Mouse (Mus musculus) lung, adult 2 months (tissue): ENCODE measurements around the gene Gps1. TPM values are rescaled to one million over a fixed set of nuclear protein-coding genes. Genes with fewer than 3 reads are reported as not detected.
"Not testable (repeated sequence)": the region's sequence is repeated elsewhere in the genome, so short reads cannot be mapped to it uniquely, and the experiment has no call there.

Source experiments
- DNase-seq: peaks from one replicate; pipeline ENCODE4 v3.0.0; 2022
- H3K4me1 ChIP-seq: fragments of 200-500 bp; 2 replicates; pipeline ENCODE4 v1.6.1; 2011; ENCODE audit warnings: low read length; ENCODE audit not compliant: control insufficient read depth, insufficient read depth
- H3K4me3 ChIP-seq: fragments of 200-500 bp; replicated peaks from 2 replicates; pipeline ENCODE3; 2011; ENCODE audit warnings: low read depth, mild to moderate bottlenecking, control low read depth, low read length; ENCODE audit errors: extremely low read depth
- CTCF ChIP-seq: fragments of 200-500 bp; IDR thresholded peaks from 2 replicates; pipeline ENCODE4 v1.5.1; 2011; ENCODE audit warnings: mild to moderate bottlenecking, low read length, control low read depth; ENCODE audit not compliant: insufficient read depth
- POLR2A ChIP-seq: fragments of 200-500 bp; IDR thresholded peaks from 2 replicates; pipeline ENCODE4 v1.6.1; 2011; ENCODE audit warnings: low read depth, mild to moderate bottlenecking, control low read depth, low read length, borderline replicate concordance; ENCODE audit errors: extremely low read depth
- WGBS: fragments of 180-500 bp; shearing (Covaris S2); methylation state at CpG from one replicate; pipeline ENCODE4 v1.1.7; 2018; 5-methylcytosine and 5-hydroxymethylcytosine counted together
- polyA plus RNA-seq: library from polyadenylated mRNA; depleted of rRNA; stranded (reverse); fragments of >200 nt; gene quantifications from 2 replicates; pipeline ENCODE4 v1.2.3, GENCODE M21; 2012; rRNA removed

Gps1 gene
- 116 and 141 TPM in 2 replicates for polyA plus RNA-seq

GRCm38 (mm10) chr11:120784064-120784791, at the start of gene Gps1, which contains the start of gene Rfng:
Gene Gps1 (plus strand): TSS chr11:120784272.
Gene Rfng (minus strand): TSS chr11:120784207.
- DNase-seq = peak; percentile 87
- WGBS = under 1% methylated on average over 96 of the region's 107 CpGs
- H3K4me3 ChIP-seq = peak within 1 kb of the TSS; percentile 85
- H3K4me1 ChIP-seq = peaks cover 11% of the 10 kb centered on the region
- no peak for TF ChIP-seq CTCF
- TF ChIP-seq POLR2A = 0 out of 2 replicates have a peak, but pooled peaks have one; percentile 40

- no peaks in the 10 kb centered on the region; the same call in 1 of the 2 replicates for H3K4me1 ChIP-seq
- no peak for DNase-seq
- TF ChIP-seq POLR2A (no peak), CTCF (no peak)
- 52% methylated on average over 6 of the region's 6 CpGs for WGBS
- no peak overlapping the region for H3K4me3 ChIP-seq
These were observed 47.6 kb upstream of the Gps1 start for GRCm38 (mm10) chr11:120736424-120736823.

- peaks cover 2% of the 10 kb centered on the region; the same call in 1 of the 2 replicates for H3K4me1 ChIP-seq
- H3K4me3 ChIP-seq = no peak overlapping the region
- no peak for DNase-seq
- TF ChIP-seq POLR2A (no peak), CTCF (no peak)
- 66% methylated on average over 5 of the region's 5 CpGs for WGBS
These were observed 43.1 kb upstream of the Gps1 start for GRCm38 (mm10) chr11:120740981-120741380.

GRCm38 (mm10) chr11:120744121-120744701, 39.9 kb upstream of the Gps1 start:
- DNase-seq = no peak
- peaks cover 2% of the 10 kb centered on the region; the same call in 1 of the 2 replicates for H3K4me1 ChIP-seq
- 56% methylated on average over 7 of the region's 7 CpGs for WGBS

GRCm38 (mm10) chr11:120747974-120748373, 36.1 kb upstream of the Gps1 start:
- no peaks in the 10 kb centered on the region for H3K4me1 ChIP-seq
- H3K4me3 ChIP-seq = no peak overlapping the region
- WGBS = 58% methylated on average over 4 of the region's 4 CpGs
- DNase-seq = no peak
- TF ChIP-seq CTCF (no peak), POLR2A (no peak)

More at GRCm38 (mm10) chr11:120744121-120744701, 39.9 kb upstream of the Gps1 start:
- no peak overlapping the region for H3K4me3 ChIP-seq
- TF ChIP-seq POLR2A (peak; percentile 27; the same call in 1 of the 2 replicates), CTCF (no peak)

- no peaks in the 10 kb centered on the region for H3K4me1 ChIP-seq
- no peak for DNase-seq
- WGBS = 63% methylated on average over 8 of the region's 8 CpGs
- TF ChIP-seq CTCF (peak; percentile 69), POLR2A (no peak)
- no peak overlapping the region for H3K4me3 ChIP-seq
These were observed 34.6 kb upstream of the Gps1 start for GRCm38 (mm10) chr11:120749430-120749829.

- no peak for DNase-seq
- WGBS = 51% methylated on average over 4 of the region's 4 CpGs
- no peak for TF ChIP-seq CTCF
- no peak for TF ChIP-seq POLR2A
These were observed 32.5 kb upstream of the Gps1 start for GRCm38 (mm10) chr11:120751606-120752005.

GRCm38 (mm10) chr11:120760236-120760635, 23.8 kb upstream of the Gps1 start:
- DNase-seq = no peak
- Histone ChIP-seq H3K4me1 (no peaks in the 10 kb centered on the region), H3K4me3 (no peak overlapping the region)
- TF ChIP-seq POLR2A = no peak
- 78% methylated on average over 9 of the region's 9 CpGs for WGBS

More at GRCm38 (mm10) chr11:120751606-120752005, 32.5 kb upstream of the Gps1 start:
- H3K4me3 ChIP-seq = no peak overlapping the region
- no peaks in the 10 kb centered on the region for H3K4me1 ChIP-seq

GRCm38 (mm10) chr11:120761811-120762671, 22.0 kb upstream of the Gps1 start:
- WGBS = 61% methylated on average over 14 of the region's 14 CpGs
- Histone ChIP-seq H3K4me1 (no peaks in the 10 kb centered on the region), H3K4me3 (no peak overlapping the region)
- no peak for DNase-seq
- TF ChIP-seq POLR2A (no peak), CTCF (no peak)

- not testable (repeated sequence) for H3K4me1 ChIP-seq, DNase-seq, H3K4me3 ChIP-seq
- 5% methylated on average over 14 of the region's 14 CpGs for WGBS
These were observed 21.4 kb upstream of the Gps1 start, which contains the start of gene Hmga1b for GRCm38 (mm10) chr11:120762672-120763041. Gene Hmga1b (plus strand): TSS chr11:120762794.

- 14% methylated on average over 9 of the region's 23 CpGs for WGBS
- not testable (repeated sequence) for DNase-seq, H3K4me1 ChIP-seq, H3K4me3 ChIP-seq
These were observed 20.7 kb upstream of the Gps1 start for GRCm38 (mm10) chr11:120763121-120763999.

GRCm38 (mm10) chr11:120767023-120767422, 17.0 kb upstream of the Gps1 start:
- WGBS = 56% methylated on average over 5 of the region's 7 CpGs
- not testable (repeated sequence) for H3K4me3 ChIP-seq, DNase-seq, H3K4me1 ChIP-seq
